Mouse (Mus musculus) small intestine, adult 2 months (tissue): ENCODE measurements around the gene Gnao1.

Experiments
- CTCF ChIP-seq: fragments of 200-500 bp; IDR thresholded peaks from 2 replicates; pipeline ENCODE4 v1.5.1; 2012; ENCODE audit warnings: low read depth, mild to moderate bottlenecking, control low read depth, inconsistent platforms, low read length, moderate library complexity, mixed read lengths; ENCODE audit not compliant: insufficient replicate concordance, insufficient read length; ENCODE audit errors: extremely low read depth
- POLR2A ChIP-seq: fragments of 200-500 bp; IDR thresholded peaks from 2 replicates; pipeline ENCODE4 v1.6.1; 2012; ENCODE audit warnings: low read depth, mild to moderate bottlenecking, control low read depth, inconsistent platforms, low read length, moderate library complexity

DNA sequence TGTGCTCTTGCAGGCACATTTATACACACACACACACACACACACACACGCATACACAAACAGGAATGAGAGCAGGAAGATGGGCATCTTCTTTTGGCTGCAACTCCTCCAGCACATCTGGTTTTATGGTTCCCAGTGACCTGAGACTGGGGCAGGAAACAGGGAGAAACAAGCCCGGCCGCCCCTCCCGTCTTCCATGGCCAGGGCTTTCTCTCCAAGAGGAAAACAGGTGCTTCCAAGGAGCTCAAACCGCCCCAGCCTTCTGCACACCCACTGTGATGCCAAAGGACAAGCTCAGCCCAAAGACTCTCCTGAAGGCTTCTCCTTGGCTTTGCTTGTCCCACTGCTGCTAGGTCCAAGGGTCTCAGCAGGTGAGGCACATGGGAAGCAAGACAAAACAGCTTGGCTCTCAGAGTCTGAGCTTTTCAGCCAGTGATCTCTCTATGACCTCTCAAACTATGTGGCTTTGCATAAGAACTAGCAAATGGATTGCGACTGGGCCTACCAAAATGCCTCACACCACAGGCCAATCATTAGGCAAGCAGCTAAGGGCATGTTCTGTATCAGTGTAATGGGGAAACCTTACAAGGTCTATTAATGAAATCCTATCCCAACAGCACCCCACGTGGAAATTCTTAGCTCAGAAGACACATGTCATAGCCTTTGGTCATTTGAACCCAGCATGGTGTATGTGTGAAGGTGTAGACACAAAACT, 160.0 kb downstream of the Gnao1 start:
- TF ChIP-seq CTCF (no peak), POLR2A (no peak)
